Mouse (Mus musculus) limb, embryonic 14.5 days (tissue): ENCODE measurements around the gene Plekha3. TPM values are rescaled to one million over a fixed set of nuclear protein-coding genes. Genes with fewer than 3 reads are reported as not detected.

Experiments
- ATAC-seq: fragments of 200-750 bp; cut with Nextera tagmentation; 2 replicates; pipeline ENCODE4 v1.8.0; 2017; ENCODE audit warnings: low read depth, moderate number of reproducible peaks, moderate TSS enrichment; ENCODE audit not compliant: low FRiP score
- DNase-seq: peaks from one replicate; pipeline ENCODE4 v3.0.0-alpha.2; 2015; ENCODE audit warnings: low spot score
- H3K27ac ChIP-seq: fragments of 300-500 bp; sonication (generic); replicated peaks from 2 replicates; pipeline ENCODE4 v1.5.1; 2014; ENCODE audit warnings: low read depth, mild to moderate bottlenecking, low read length, moderate library complexity, mixed read lengths
- H3K27me3 ChIP-seq: fragments of 300-500 bp; sonication (generic); 2 replicates; pipeline ENCODE4 v1.6.1; 2014; ENCODE audit warnings: low read length, mixed read lengths; ENCODE audit not compliant: control insufficient read depth, insufficient read depth
- H3K36me3 ChIP-seq: fragments of 300-500 bp; sonication (generic); 2 replicates; pipeline ENCODE4 v1.6.1; 2014; ENCODE audit warnings: mild to moderate bottlenecking, low read length, moderate library complexity, mixed read lengths; ENCODE audit not compliant: control insufficient read depth, insufficient read depth
- H3K4me1 ChIP-seq: fragments of 300-500 bp; sonication (generic); 2 replicates; pipeline ENCODE4 v1.6.1; 2014; ENCODE audit warnings: antibody characterized with exemption, low read length, mixed read lengths; ENCODE audit not compliant: control insufficient read depth, insufficient read depth
- H3K4me2 ChIP-seq: fragments of 300-500 bp; sonication (generic); replicated peaks from 2 replicates; pipeline ENCODE4 v1.6.1; 2014; ENCODE audit warnings: low read depth, mild to moderate bottlenecking, low read length, moderate library complexity; ENCODE audit not compliant: severe bottlenecking
- H3K4me3 ChIP-seq: fragments of 300-500 bp; sonication (generic); replicated peaks from 2 replicates; pipeline ENCODE4 v1.5.1; 2014; ENCODE audit warnings: low read length
- H3K9ac ChIP-seq: fragments of 300-500 bp; sonication (generic); 2 replicates; pipeline ENCODE4 v1.6.1; 2014; ENCODE audit warnings: mild to moderate bottlenecking, low read depth, low read length, moderate library complexity; ENCODE audit not compliant: severe bottlenecking
- H3K9me3 ChIP-seq: fragments of 300-500 bp; sonication (generic); 2 replicates; pipeline ENCODE4 v1.6.1; 2016; ENCODE audit warnings: low read length; ENCODE audit not compliant: control insufficient read depth
- POLR2A ChIP-seq: fragments of 200-500 bp; IDR thresholded peaks from 2 replicates; pipeline ENCODE4 v1.8.0; 2012; ENCODE audit warnings: inconsistent platforms, mild to moderate bottlenecking, moderate library complexity, borderline replicate concordance; ENCODE audit not compliant: insufficient read depth, insufficient read length; ENCODE audit errors: extremely low read depth
- WGBS: fragments of 180-500 bp; shearing (Covaris S2); extraction: QIAGEN DNeasy Blood & Tissue Kit; methylation state at CpG from one replicate; pipeline ENCODE4 v1.1.7; 2014; 5-methylcytosine and 5-hydroxymethylcytosine counted together
- polyA plus RNA-seq, 2 experiments: library from polyadenylated mRNA; depleted of rRNA in 1 of 2; stranded (reverse) in 1 of 2; unstranded in 1 of 2; fragments of >200 nt; fragmentation: Nextera tagmentation in 1 of 2; extraction: Ambion mirVana in 1 of 2; gene quantifications; 2 replicates each; pipeline versions ENCODE4 v1.2.1 to v1.2.3; 2012 to 2014

The Plekha3 gene
- polyA plus RNA-seq, 2 experiments: 14.5 to 17.8 TPM

- DNase-seq (no peak), ATAC-seq (no peak)
- Histone ChIP-seq H3K9ac (no peak overlapping the region), H3K27me3 (no peaks in the 10 kb centered on the region), H3K4me3 (no peak overlapping the region), H3K36me3 (peaks cover 12% of the 10 kb centered on the region; the same call in 1 of the 2 replicates), H3K4me1 (no peaks in the 10 kb centered on the region), H3K9me3 (peaks cover 12% of the 10 kb centered on the region), H3K4me2 (no peak overlapping the region), H3K27ac (no peak overlapping the region)
- TF ChIP-seq POLR2A: no peak
- WGBS: 83% methylated on average over 3 of the region's 3 CpGs
Observed at GRCm38 (mm10) chr2:76708512-76708911, 33.4 kb downstream of the Plekha3 start.

GRCm38 (mm10) chr2:76714984-76715383, 39.9 kb downstream of the Plekha3 start:
- H3K4me1 ChIP-seq: no peaks in the 10 kb centered on the region
- no peak overlapping the region for H3K9ac ChIP-seq
- peaks cover 6% of the 10 kb centered on the region; the same call in 1 of the 2 replicates for H3K36me3 ChIP-seq
- no peak for TF ChIP-seq POLR2A
- no peak overlapping the region for H3K4me3 ChIP-seq
- WGBS: 71% methylated on average over 8 of the region's 8 CpGs
- no peak for DNase-seq
- H3K4me2 ChIP-seq: no peak overlapping the region
- H3K27me3 ChIP-seq: no peaks in the 10 kb centered on the region
- no peak for ATAC-seq
- no peak overlapping the region for H3K27ac ChIP-seq
- peaks cover 17% of the 10 kb centered on the region for H3K9me3 ChIP-seq

- DNase-seq (no peak), ATAC-seq (no peak)
- no peak overlapping the region for H3K4me2 ChIP-seq
- H3K4me1 ChIP-seq: no peaks in the 10 kb centered on the region
- 96% methylated on average over 14 of the region's 14 CpGs for WGBS
- H3K9me3 ChIP-seq: peaks cover 6% of the 10 kb centered on the region; the same call in 1 of the 2 replicates
- H3K27me3 ChIP-seq: no peaks in the 10 kb centered on the region
- no peak overlapping the region for H3K27ac ChIP-seq
- H3K9ac ChIP-seq: no peak overlapping the region
- H3K36me3 ChIP-seq: no peaks in the 10 kb centered on the region
- no peak overlapping the region for H3K4me3 ChIP-seq
- no peak for TF ChIP-seq POLR2A
Observed at GRCm38 (mm10) chr2:76719650-76720049, 44.6 kb downstream of the Plekha3 start.

Other genes with a start within 250 kb of the Plekha3 start
- gene Prkra, start 27.3 kb upstream of the Plekha3 start, polyA plus RNA-seq (2012; rRNA removed): 55.2 and 60.8 TPM in 2 replicates
- gene Prkra, start 27.3 kb upstream of the Plekha3 start, polyA plus RNA-seq (2014; fragmentation: Nextera tagmentation; extraction: Ambion mirVana): 61.3 and 70.2 TPM in 2 replicates
- 0.47 and 0.83 TPM in 2 replicates for gene Pjvk, start 26.8 kb upstream of the Plekha3 start, polyA plus RNA-seq (2012; rRNA removed)
- gene Pjvk, start 26.8 kb upstream of the Plekha3 start, polyA plus RNA-seq (2014; fragmentation: Nextera tagmentation; extraction: Ambion mirVana): 0.22 TPM in 1 of 2 replicates, not detected in the other
- gene Fkbp7, start 2.2 kb upstream of the Plekha3 start, polyA plus RNA-seq (2012; rRNA removed): 50.5 and 102 TPM in 2 replicates
- 128 and 151 TPM in 2 replicates for gene Fkbp7, start 2.2 kb upstream of the Plekha3 start, polyA plus RNA-seq (2014; fragmentation: Nextera tagmentation; extraction: Ambion mirVana)